Mouse (Mus musculus): Measurements from ENCODE around the gene Atf6b. TPM values are rescaled to one million over a fixed set of nuclear protein-coding genes. Genes with fewer than 3 reads are reported as not detected.

Gene Atf6b
- total and polyA plus RNA-seq, 3 experiments, result 18.9 to 59.6 (median 34.3) TPM

DNA sequence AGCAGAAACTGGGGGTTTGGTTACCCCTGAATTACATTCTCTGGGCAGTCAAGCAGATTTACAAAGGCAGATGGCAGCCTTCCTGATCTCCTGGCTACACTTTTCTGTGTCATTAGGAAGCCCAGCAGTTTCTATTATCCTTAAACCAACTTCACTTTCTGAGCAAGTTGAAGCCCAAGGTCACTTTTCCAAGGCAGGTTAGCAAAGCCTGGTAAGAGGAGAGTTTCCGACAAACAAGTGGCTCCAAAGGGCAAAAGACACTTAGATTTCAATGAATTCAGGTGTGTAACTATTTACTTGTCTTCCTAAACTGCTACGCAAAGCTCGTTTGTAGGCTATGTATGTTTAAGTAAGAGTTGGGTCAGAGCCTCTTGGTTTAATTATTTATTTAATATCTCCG lies 3.6 kb upstream of the Atf6b start:
- in situ Hi-C loops (cut with MboI; ENCODE audit: low pct_ligation_motif_present, low pct_unique_long_range_greater_than_20kb, low sequenced_read_pairs), result no loop called here
- H3K4me2 ChIP-seq (ENCODE audit: insufficient read depth, low read depth, poor library complexity, severe bottlenecking), result no peak overlapping the region

DNA sequence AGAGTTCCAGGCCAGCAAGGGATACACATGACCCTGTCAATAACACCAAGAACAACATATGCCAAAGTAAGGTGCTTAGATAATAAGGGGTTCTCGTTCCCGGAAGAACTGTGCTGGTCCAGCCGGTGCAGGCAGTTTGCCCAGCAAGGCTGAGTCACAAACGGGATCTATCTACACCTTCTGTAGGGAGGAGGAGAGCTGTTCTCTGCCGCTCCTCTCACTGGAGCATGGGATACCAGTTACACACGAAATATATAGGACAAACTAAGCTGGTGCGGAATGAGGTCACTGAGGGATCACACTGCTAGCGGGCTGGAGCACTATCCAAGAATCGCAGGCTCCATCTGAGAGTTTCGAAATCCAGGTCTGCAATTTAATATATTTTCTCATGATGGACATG lies 3.0 kb upstream of the Atf6b start:
- in situ Hi-C loops (cut with MboI; ENCODE audit: low pct_ligation_motif_present, low pct_unique_long_range_greater_than_20kb, low sequenced_read_pairs) (no loop called here), dilution Hi-C loops (cut with MboI; ENCODE audit: extremely low pct_ligation_motif_present, extremely low pct_unique_long_range_greater_than_20kb, low sequenced_read_pairs) (no loop called here)
- TF ChIP-seq MAFK (IDR thresholded peaks at IDR 0.05; ENCODE audit: insufficient replicate concordance, low read length) (no peak), MEF2A (IDR thresholded peaks at IDR 0.05; ENCODE audit: borderline replicate concordance, low read depth, low read length) (0 out of 2 replicates have a peak, but pooled peaks have one; percentile 6)
- Histone ChIP-seq H3K4me3 (replicated peaks in 1 of 3; ENCODE audit: low read depth in 2 of 3, low read length in 2 of 3, poor library complexity in 1 of 3) (no peak overlapping the region), H3K27me3 (replicated peaks) (peaks cover 46% of the 10 kb centered on the region), H3K4me1 (ENCODE audit: control insufficient read depth in 1 of 2, insufficient read depth in 2 of 2) (peaks cover 10 to 43% of the 10 kb centered on the region in 2 experiments), H3K79me2 (replicated peaks; ENCODE audit: control insufficient read depth, extremely low read depth, insufficient read depth, poor library complexity, severe bottlenecking) (no peaks in the 10 kb centered on the region; the same call in 1 of the 2 replicates), H3K4me2 (ENCODE audit: insufficient read depth, low read depth, poor library complexity, severe bottlenecking) (no peak overlapping the region), H3K9me3 (replicated peaks; ENCODE audit: low read length) (peaks cover 9% of the 10 kb centered on the region), H3K27ac (ENCODE audit: insufficient read depth, low read depth) (no peak overlapping the region), H3K9ac (ENCODE audit: insufficient read depth, low read depth) (no peak overlapping the region), H3K36me3 (replicated peaks in 1 of 2; ENCODE audit: control insufficient read depth in 1 of 2, insufficient read depth in 1 of 2, low read length in 1 of 2) (peaks cover 0 to 16% of the 10 kb centered on the region in 2 experiments)
- DNase-seq (ENCODE audit: extremely low read depth), result no peak

More for the DNA sequence above, 3.6 kb upstream of the Atf6b start:
- no peak overlapping the region for H3K27ac ChIP-seq (ENCODE audit: insufficient read depth, low read depth)
- no peak for DNase-seq (ENCODE audit: extremely low read depth)
- peaks cover 4 to 38% of the 10 kb centered on the region in 2 experiments for H3K4me1 ChIP-seq (ENCODE audit: control insufficient read depth in 1 of 2, insufficient read depth in 2 of 2)
- no peak overlapping the region for H3K4me3 ChIP-seq (replicated peaks in 1 of 3; ENCODE audit: low read depth in 2 of 3, low read length in 2 of 3, poor library complexity in 1 of 3)
- H3K9me3 ChIP-seq (replicated peaks; ENCODE audit: low read length), result peaks cover 9% of the 10 kb centered on the region
- H3K79me2 ChIP-seq (replicated peaks; ENCODE audit: control insufficient read depth, extremely low read depth, insufficient read depth, poor library complexity, severe bottlenecking), result no peaks in the 10 kb centered on the region; the same call in 1 of the 2 replicates
- dilution Hi-C loops (cut with MboI; ENCODE audit: extremely low pct_ligation_motif_present, extremely low pct_unique_long_range_greater_than_20kb, low sequenced_read_pairs), result no loop called here
- peaks cover 51% of the 10 kb centered on the region for H3K27me3 ChIP-seq (replicated peaks)
- peaks cover 0 to 11% of the 10 kb centered on the region in 2 experiments for H3K36me3 ChIP-seq (replicated peaks in 1 of 2; ENCODE audit: control insufficient read depth in 1 of 2, insufficient read depth in 1 of 2, low read length in 1 of 2)
- no peak overlapping the region for H3K9ac ChIP-seq (ENCODE audit: insufficient read depth, low read depth)
- no peak for TF ChIP-seq MYC (IDR thresholded peaks at IDR 0.05; ENCODE audit: low read depth, low read length)
- no peak for TF ChIP-seq POLR2AphosphoS2 (IDR thresholded peaks at IDR 0.05; ENCODE audit: low read depth, low read length)
- no peak for TF ChIP-seq KAT2A (IDR thresholded peaks at IDR 0.05; ENCODE audit: insufficient replicate concordance, low read length)
- no peak for TF ChIP-seq JUN (IDR thresholded peaks at IDR 0.05; ENCODE audit: insufficient read depth, low read depth, low read length)
- no peak for TF ChIP-seq ETS1 (conservative IDR thresholded peaks at IDR 0.05; ENCODE audit: low read depth, low read length)
- no peak for TF ChIP-seq E2F4 (IDR thresholded peaks at IDR 0.05; ENCODE audit: insufficient replicate concordance, low read depth, low read length)
- TF ChIP-seq MAX (IDR thresholded peaks at IDR 0.05; ENCODE audit: low read length), result no peak
- TF ChIP-seq ELF1 (IDR thresholded peaks at IDR 0.05; ENCODE audit: low read depth, low read length), result no peak
- TF ChIP-seq POLR2A (IDR thresholded peaks at IDR 0.05; ENCODE audit: low read depth, low read length), result no peak
- no peak for TF ChIP-seq RAD21 (IDR thresholded peaks at IDR 0.05; ENCODE audit: low read depth, low read length)
- TF ChIP-seq RCOR1 (conservative IDR thresholded peaks at IDR 0.05; ENCODE audit: low read depth, low read length), result no peak
- TF ChIP-seq EP300 (IDR thresholded peaks at IDR 0.05; ENCODE audit: low read length), result no peak
- no peak for TF ChIP-seq MEF2A (IDR thresholded peaks at IDR 0.05; ENCODE audit: borderline replicate concordance, low read depth, low read length)
- TF ChIP-seq ZC3H11A (IDR thresholded peaks at IDR 0.05; ENCODE audit: low read depth, low read length), result no peak
- no peak for TF ChIP-seq MXI1 (IDR thresholded peaks at IDR 0.05; ENCODE audit: low read depth, low read length)
- TF ChIP-seq GABPA (IDR thresholded peaks at IDR 0.05; ENCODE audit: insufficient replicate concordance, low read depth, low read length), result no peak

All from CH12.LX (cell line).